Mouse (Mus musculus) liver, postnatal 0 days (tissue): Measurements from ENCODE around the gene Ptpn23. TPM values are rescaled to one million over a fixed set of nuclear protein-coding genes. Genes with fewer than 3 reads are reported as not detected.
"Not testable (repeated sequence)": the region's sequence is repeated elsewhere in the genome, so short reads cannot be mapped to it uniquely, and the experiment has no call there.

Experiments used
- ATAC-seq: fragments of 200-750 bp; cut with Nextera tagmentation; 2 replicates; pipeline ENCODE4 v1.8.0; 2017; ENCODE audit warnings: mild to moderate bottlenecking, moderate library complexity
- DNase-seq: peaks from one replicate; pipeline ENCODE4 v3.0.0-alpha.2; 2016
- H3K27ac ChIP-seq: fragments of 300-500 bp; sonication (generic); 2 replicates; pipeline ENCODE4 v1.5.1; 2014; ENCODE audit warnings: antibody characterized with exemption, moderate library complexity, mild to moderate bottlenecking, low read depth
- H3K27me3 ChIP-seq: fragments of 300-500 bp; sonication (generic); 2 replicates; pipeline ENCODE4 v1.6.1; 2014; ENCODE audit warnings: low read length, control low read depth, mixed read lengths; ENCODE audit not compliant: insufficient read depth
- H3K36me3 ChIP-seq: fragments of 300-500 bp; sonication (generic); replicated peaks from 2 replicates; pipeline ENCODE4 v1.6.1; 2014; ENCODE audit warnings: mild to moderate bottlenecking, control low read depth, low read length, moderate library complexity, mixed read lengths; ENCODE audit not compliant: insufficient read depth
- H3K4me1 ChIP-seq: fragments of 300-500 bp; sonication (generic); 2 replicates; pipeline ENCODE4 v1.6.1; 2014; ENCODE audit warnings: antibody characterized with exemption, mild to moderate bottlenecking, control low read depth; ENCODE audit not compliant: insufficient read depth
- H3K4me2 ChIP-seq: fragments of 300-500 bp; sonication (generic); 2 replicates; pipeline ENCODE4 v1.6.1; 2014; ENCODE audit warnings: low read depth, mild to moderate bottlenecking, low read length, moderate library complexity, mixed read lengths
- H3K4me3 ChIP-seq: fragments of 300-500 bp; sonication (generic); 2 replicates; pipeline ENCODE4 v1.5.1; 2014; ENCODE audit warnings: low read depth, low read length
- H3K9ac ChIP-seq: fragments of 300-500 bp; sonication (generic); replicated peaks from 2 replicates; pipeline ENCODE4 v1.6.1; 2014; ENCODE audit warnings: mild to moderate bottlenecking, moderate library complexity
- H3K9me3 ChIP-seq: fragments of 300-500 bp; sonication (generic); 2 replicates; pipeline ENCODE4 v1.6.1; 2016; ENCODE audit warnings: mild to moderate bottlenecking, control low read depth, low read length, mixed read lengths
- CTCF ChIP-seq: sonication (generic); IDR thresholded peaks from 2 replicates; pipeline ENCODE4 v1.5.1; 2016; ENCODE audit warnings: antibody characterized with exemption, low read depth
- EP300 ChIP-seq: IDR thresholded peaks from 2 replicates; pipeline ENCODE4 v1.6.1; 2016; ENCODE audit warnings: antibody characterized with exemption, low read depth, mild to moderate bottlenecking
- WGBS: fragments of 180-500 bp; shearing (Covaris S2); extraction: QIAGEN DNeasy Blood & Tissue Kit; methylation state at CpG from one replicate; pipeline ENCODE4 v1.1.7; 2014; ENCODE audit not compliant: insufficient replicate concordance; 5-methylcytosine and 5-hydroxymethylcytosine counted together
- polyA plus RNA-seq: library from polyadenylated mRNA; unstranded; fragments of >200 nt; fragmentation: Nextera tagmentation; extraction: Ambion mirVana; gene quantifications from 2 replicates; pipeline ENCODE4 v1.2.1, GENCODE M21; 2015

Ptpn23 gene
- polyA plus RNA-seq, 1 experiment from 2014 or later: 3.3 TPM

GRCm38 (mm10) chr9:110410908-110411887 lies 3.2 kb upstream of the Ptpn23 start:
- no peaks in the 10 kb centered on the region for H3K9me3 ChIP-seq
- H3K4me2 ChIP-seq: no peak overlapping the region
- no peak overlapping the region for H3K9ac ChIP-seq
- peaks cover 17% of the 10 kb centered on the region for H3K4me1 ChIP-seq
- no peaks in the 10 kb centered on the region for H3K27me3 ChIP-seq
- no peak overlapping the region for H3K27ac ChIP-seq
- ATAC-seq: no peak
- 33% methylated on average over 6 of the region's 6 CpGs for WGBS
- no peak for TF ChIP-seq EP300
- peak; percentile 93 for TF ChIP-seq CTCF
- no peak overlapping the region for H3K4me3 ChIP-seq
- DNase-seq: peak; percentile 89
- H3K36me3 ChIP-seq: no peaks in the 10 kb centered on the region

- TF ChIP-seq CTCF: no peak
- no peak for TF ChIP-seq EP300
- ATAC-seq (peak; percentile 53), DNase-seq (no peak)
- H3K4me2 ChIP-seq: peak overlapping the region; percentile 93
- peak overlapping the region; percentile 76 for H3K4me3 ChIP-seq
- H3K27ac ChIP-seq: no peak overlapping the region; the same call in 1 of the 2 replicates
- H3K27me3 ChIP-seq: no peaks in the 10 kb centered on the region
- no peaks in the 10 kb centered on the region; the same call in 1 of the 2 replicates for H3K36me3 ChIP-seq
- under 1% methylated on average over 28 of the region's 41 CpGs for WGBS
- H3K9ac ChIP-seq: peak overlapping the region; percentile 73
- peaks cover 19% of the 10 kb centered on the region for H3K4me1 ChIP-seq
- H3K9me3 ChIP-seq: no peaks in the 10 kb centered on the region
These were observed 508 bp downstream of the Ptpn23 start for GRCm38 (mm10) chr9:110407311-110408098.

GRCm38 (mm10) chr9:110403240-110403639 lies 4.8 kb downstream of the Ptpn23 start:
- not testable (repeated sequence) for DNase-seq, H3K27ac ChIP-seq, ATAC-seq, H3K9me3 ChIP-seq, H3K27me3 ChIP-seq, H3K9ac ChIP-seq, H3K4me2 ChIP-seq, H3K36me3 ChIP-seq, H3K4me3 ChIP-seq
- WGBS: 78% methylated on average over 4 of the region's 4 CpGs
- H3K4me1 ChIP-seq: peaks cover 12% of the 10 kb centered on the region
- peak; percentile 34 for TF ChIP-seq CTCF

- H3K9me3 ChIP-seq: no peaks in the 10 kb centered on the region
- ATAC-seq (no peak), DNase-seq (no peak)
- H3K4me3 ChIP-seq: no peak overlapping the region
- H3K4me1 ChIP-seq: peaks cover 12% of the 10 kb centered on the region
- H3K27me3 ChIP-seq: no peaks in the 10 kb centered on the region
- TF ChIP-seq CTCF (no peak), EP300 (no peak)
- no peak overlapping the region for H3K4me2 ChIP-seq
- no peak overlapping the region for H3K9ac ChIP-seq
- H3K27ac ChIP-seq: no peak overlapping the region
- WGBS: 65% methylated on average over 2 of the region's 2 CpGs
- H3K36me3 ChIP-seq: peaks cover 3% of the 10 kb centered on the region
These were observed 5.3 kb downstream of the Ptpn23 start for GRCm38 (mm10) chr9:110402731-110403130.

GRCm38 (mm10) chr9:110400650-110401049 lies 7.4 kb downstream of the Ptpn23 start:
- 78% methylated on average over 5 of the region's 5 CpGs for WGBS

GRCm38 (mm10) chr9:110393295-110393694 lies 14.7 kb downstream of the Ptpn23 start:
- Histone ChIP-seq H3K4me2 (no peak overlapping the region), H3K9ac (no peak overlapping the region), H3K27me3 (no peaks in the 10 kb centered on the region), H3K27ac (no peak overlapping the region), H3K4me3 (no peak overlapping the region), H3K9me3 (no peaks in the 10 kb centered on the region), H3K4me1 (no peaks in the 10 kb centered on the region), H3K36me3 (peaks cover 40% of the 10 kb centered on the region)
- ATAC-seq (no peak), DNase-seq (no peak)
- TF ChIP-seq EP300 (no peak), CTCF (no peak)
- 76% methylated on average over 4 of the region's 4 CpGs for WGBS

More at GRCm38 (mm10) chr9:110400650-110401049, 7.4 kb downstream of the Ptpn23 start:
- H3K9me3 ChIP-seq: no peaks in the 10 kb centered on the region
- H3K27me3 ChIP-seq: no peaks in the 10 kb centered on the region
- DNase-seq: no peak
- TF ChIP-seq EP300: no peak
- no peak for TF ChIP-seq CTCF
- no peak overlapping the region for H3K4me3 ChIP-seq
- no peak overlapping the region for H3K9ac ChIP-seq
- 0 out of 2 replicates have a peak, but pooled peaks cover 2% of the 10 kb centered on the region for H3K4me1 ChIP-seq
- ATAC-seq: no peak
- no peak overlapping the region for H3K27ac ChIP-seq
- no peak overlapping the region for H3K4me2 ChIP-seq
- H3K36me3 ChIP-seq: peaks cover 13% of the 10 kb centered on the region
